In the genomic region with DNA sequence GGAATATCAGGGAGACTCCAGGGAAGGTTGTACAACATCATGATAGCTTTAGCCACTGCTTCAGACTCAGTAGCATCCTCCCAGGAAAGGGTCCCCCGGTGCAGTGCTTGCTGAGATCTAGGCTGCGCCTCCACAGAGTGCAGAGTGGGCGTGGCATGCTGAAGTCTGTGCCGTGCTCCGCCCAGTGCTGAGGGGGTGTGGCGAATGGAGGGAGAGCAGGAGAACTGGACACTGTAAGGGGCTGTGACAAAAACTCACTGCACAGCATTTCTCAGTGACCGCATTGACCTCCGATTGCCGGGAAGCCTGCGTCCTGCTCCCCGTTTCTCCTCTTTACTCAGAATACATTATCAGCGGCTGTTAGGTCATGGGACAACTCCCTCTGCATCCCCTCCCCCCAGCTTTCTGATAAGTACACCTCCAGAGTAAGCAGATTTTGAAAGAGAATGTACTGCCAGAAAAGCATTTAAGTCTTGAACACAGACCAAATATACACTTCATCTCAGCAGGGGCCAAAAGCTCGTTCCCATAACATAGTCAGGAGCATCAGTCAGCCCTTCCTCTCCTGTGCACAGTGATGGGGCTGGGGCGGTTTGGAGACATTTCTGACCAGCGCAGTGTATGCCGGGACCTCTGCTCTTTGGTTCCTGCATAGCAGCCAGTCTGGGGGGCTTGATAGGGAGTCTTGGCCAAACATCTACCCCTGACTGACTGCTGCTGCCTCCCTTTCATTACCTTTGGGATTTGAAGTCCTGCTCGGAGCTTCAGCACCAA, we compare ENCODE assay signal across 9 mouse cellular contexts. TPM values are rescaled to one million over a fixed set of nuclear protein-coding genes. Genes with fewer than 3 reads are reported as not detected.
DNase-seq lines count a peak whose midpoint lies in the region; ATAC-seq lines count a peak whose summit lies in the region.
"Had no signal": no experiment of that assay in that cellular context is flagged by ENCODE, and none has a peak within 500 bp of the region (broad histone marks: within the 10 kb centered on the region; RNA-seq: fewer than 3 reads in every experiment).

No protein-coding gene starts in this region.

- H3K9ac ChIP-seq in forebrain, embryonic 11.5 days (ENCODE audit: low read length): no peak overlapping the region
- H3K9ac ChIP-seq in forebrain, embryonic 13.5 days: no peak overlapping the region
- no peak overlapping the region for H3K9ac ChIP-seq in kidney, embryonic 14.5 days (ENCODE audit: low read depth, low read length)
- no peak overlapping the region for H3K9ac ChIP-seq in lung, embryonic 16.5 days (ENCODE audit: low read length)

- H3K4me3 ChIP-seq in forebrain, embryonic 11.5 days (ENCODE audit: low read depth, low read length): no peak overlapping the region
- H3K4me3 ChIP-seq in forebrain, embryonic 13.5 days: no peak overlapping the region
- H3K4me3 ChIP-seq in kidney, embryonic 14.5 days (ENCODE audit: low read length): no peak overlapping the region
- no peak overlapping the region for H3K4me3 ChIP-seq in lung, embryonic 16.5 days (ENCODE audit: low read length)

- no peaks in the 10 kb centered on the region for H3K27me3 ChIP-seq in forebrain, embryonic 11.5 days (ENCODE audit: control insufficient read depth, insufficient read depth, low read length)
- H3K27me3 ChIP-seq in forebrain, embryonic 13.5 days: no peaks in the 10 kb centered on the region
- H3K27me3 ChIP-seq in kidney, embryonic 14.5 days (ENCODE audit: control insufficient read depth, insufficient read depth, low read length): no peaks in the 10 kb centered on the region
- no peaks in the 10 kb centered on the region for H3K27me3 ChIP-seq in lung, embryonic 16.5 days (ENCODE audit: control insufficient read depth, insufficient read depth, low read depth, low read length)

- DNase-seq in forebrain, embryonic 11.5 days (ENCODE audit: low spot score): peak; percentile 45
- DNase-seq in ZHBTc4 (ENCODE audit: low read depth, low spot score) (peak; percentile 92), adipocyte (ENCODE audit: low spot score) (no peak)
- DNase-seq in heart, adult 8-10 months (ENCODE audit: low spot score): peak; percentile 63

- no peaks in the 10 kb centered on the region for H3K4me1 ChIP-seq in forebrain, embryonic 11.5 days (replicated peaks; ENCODE audit: control insufficient read depth, insufficient read depth, low read length)
- no peaks in the 10 kb centered on the region for H3K4me1 ChIP-seq in forebrain, embryonic 13.5 days
- no peaks in the 10 kb centered on the region for H3K4me1 ChIP-seq in kidney, embryonic 14.5 days (ENCODE audit: control insufficient read depth, insufficient read depth, low read length)
- H3K4me1 ChIP-seq in lung, embryonic 16.5 days (replicated peaks; ENCODE audit: control insufficient read depth, insufficient read depth, low read length): no peaks in the 10 kb centered on the region

- peak; percentile 36 for ATAC-seq in forebrain, embryonic 11.5 days (replicated peaks; ENCODE audit: low FRiP score)
- no peak for ATAC-seq in forebrain, embryonic 13.5 days
- peak; percentile 82; the same call in 1 of the 2 replicates for ATAC-seq in kidney, embryonic 14.5 days (ENCODE audit: low FRiP score, low TSS enrichment)
- peak; percentile 93 for ATAC-seq in lung, embryonic 16.5 days (ENCODE audit: low read depth)
- ATAC-seq in megakaryocyte-erythroid progenitor cell, adult 5-6 weeks (replicated peaks; ENCODE audit: low FRiP score, low TSS enrichment, poor library complexity, severe bottlenecking): no peak

- 72% methylated on average over 17 of the region's 17 CpGs for WGBS in forebrain, embryonic 11.5 days
- 75% methylated on average over 17 of the region's 17 CpGs for WGBS in forebrain, embryonic 13.5 days
- WGBS in kidney, embryonic 14.5 days: 67% methylated on average over 17 of the region's 17 CpGs
- WGBS in lung, embryonic 16.5 days: 43% methylated on average over 17 of the region's 17 CpGs

- H3K9me3 ChIP-seq in forebrain, embryonic 11.5 days (ENCODE audit: control insufficient read depth, low read length): no peaks in the 10 kb centered on the region
- no peaks in the 10 kb centered on the region for H3K9me3 ChIP-seq in forebrain, embryonic 13.5 days (replicated peaks)
- no peaks in the 10 kb centered on the region for H3K9me3 ChIP-seq in kidney, embryonic 14.5 days (ENCODE audit: control insufficient read depth, low read length)
- no peaks in the 10 kb centered on the region for H3K9me3 ChIP-seq in lung, embryonic 16.5 days (ENCODE audit: control insufficient read depth, low read length)

- H3K27ac ChIP-seq in forebrain, embryonic 11.5 days (ENCODE audit: low read depth, low read length): no peak overlapping the region
- no peak overlapping the region for H3K27ac ChIP-seq in forebrain, embryonic 13.5 days
- H3K27ac ChIP-seq in kidney, embryonic 14.5 days (ENCODE audit: low read depth, low read length): no peak overlapping the region
- no peak overlapping the region for H3K27ac ChIP-seq in lung, embryonic 16.5 days (ENCODE audit: low read length)

- no peak overlapping the region for H3K4me2 ChIP-seq in forebrain, embryonic 11.5 days (ENCODE audit: low read depth, low read length, severe bottlenecking)
- H3K4me2 ChIP-seq in forebrain, embryonic 13.5 days: no peak overlapping the region
- H3K4me2 ChIP-seq in kidney, embryonic 14.5 days (replicated peaks; ENCODE audit: low read depth, low read length): 0 out of 2 replicates have a peak overlapping the region, but pooled peaks have one; percentile 8
- H3K4me2 ChIP-seq in lung, embryonic 16.5 days (ENCODE audit: low read depth, low read length): peak overlapping the region; percentile 38

- no peaks in the 10 kb centered on the region for H3K36me3 ChIP-seq in forebrain, embryonic 11.5 days (ENCODE audit: control insufficient read depth, insufficient read depth, low read length)
- no peaks in the 10 kb centered on the region for H3K36me3 ChIP-seq in forebrain, embryonic 13.5 days (ENCODE audit: poor library complexity, severe bottlenecking)
- no peaks in the 10 kb centered on the region for H3K36me3 ChIP-seq in kidney, embryonic 14.5 days (ENCODE audit: control insufficient read depth, insufficient read depth, low read length)
- no peaks in the 10 kb centered on the region for H3K36me3 ChIP-seq in lung, embryonic 16.5 days (ENCODE audit: control insufficient read depth, insufficient read depth, low read length)

RNA-seq across cellular contexts. Expression of gene Dst, which starts 37.1 kb away (rescaled TPM):
- polyA plus RNA-seq in forebrain, embryonic 11.5 days (2014; fragmentation: Nextera tagmentation; extraction: Ambion mirVana): 25.3 and 26.3 TPM in 2 replicates
- 28.2 and 29.4 TPM in 2 replicates for polyA plus RNA-seq in forebrain, embryonic 13.5 days (2015; fragmentation: Nextera tagmentation; extraction: Ambion mirVana)
- total RNA-seq in heart, adult 8-10 months (2022): 100 to 1,000 TPM; 366 to 489 (median 444) TPM
- polyA plus RNA-seq in kidney, embryonic 14.5 days (2014; fragmentation: Nextera tagmentation; extraction: Ambion mirVana): 26.0 and 44.3 TPM in 2 replicates
- 13.4 and 16.7 TPM in 2 replicates for polyA plus RNA-seq in lung, embryonic 16.5 days (2015; fragmentation: Nextera tagmentation; extraction: Ambion mirVana)
- total RNA-seq in megakaryocyte-erythroid progenitor cell, adult 5-6 weeks (2014; fragmentation: Nextera tagmentation): 2.1 and 7.9 TPM in 2 replicates
- 4.1 and 9.1 TPM in 2 replicates for total RNA-seq in megakaryocyte-erythroid progenitor cell, adult 5-6 weeks (2017)

RNA-seq across cellular contexts. Expression of gene Bend6, which starts 37.5 kb away (rescaled TPM):
- 2.4 and 3.0 TPM in 2 replicates for polyA plus RNA-seq in forebrain, embryonic 11.5 days (2014; fragmentation: Nextera tagmentation; extraction: Ambion mirVana)
- 12.7 and 13.8 TPM in 2 replicates for polyA plus RNA-seq in forebrain, embryonic 13.5 days (2015; fragmentation: Nextera tagmentation; extraction: Ambion mirVana)
- total RNA-seq in heart, adult 8-10 months (2022): 1 to 10 TPM; 1.5 to 3.0 (median 2.5) TPM
- polyA plus RNA-seq in kidney, embryonic 14.5 days (2014; fragmentation: Nextera tagmentation; extraction: Ambion mirVana): 0.47 and 0.55 TPM in 2 replicates
- 0.41 and 0.94 TPM in 2 replicates for polyA plus RNA-seq in lung, embryonic 16.5 days (2015; fragmentation: Nextera tagmentation; extraction: Ambion mirVana)
- total RNA-seq in megakaryocyte-erythroid progenitor cell, adult 5-6 weeks (2014; fragmentation: Nextera tagmentation): not detected in 2 replicates
- total RNA-seq in megakaryocyte-erythroid progenitor cell, adult 5-6 weeks (2017): not detected in 2 replicates
- total RNA-seq: common myeloid progenitor, adult 5-6 weeks had no signal

Comparison
In these comparisons a context has a peak if more than half of its experiments do, and no peak if none do; other contexts are left out.
1. ATAC-seq: peak in forebrain, embryonic 11.5 days (single experiment), kidney, embryonic 14.5 days (single experiment) and lung, embryonic 16.5 days (single experiment); none in forebrain, embryonic 13.5 days (single experiment) and megakaryocyte-erythroid progenitor cell, adult 5-6 weeks (single experiment).
2. H3K4me2 ChIP-seq: peak in kidney, embryonic 14.5 days (single experiment) and lung, embryonic 16.5 days (single experiment); none in forebrain, embryonic 11.5 days (single experiment) and forebrain, embryonic 13.5 days (single experiment).